Mouse (Mus musculus) kidney, embryonic 15.5 days (tissue): ENCODE data around the gene Prtn3. TPM values are rescaled to one million over a fixed set of nuclear protein-coding genes. Genes with fewer than 3 reads are reported as not detected.
A peak's percentile ranks its signal among the peaks of the same experiment; 100 is the strongest.

Experiments
- ATAC-seq: fragments of 200-750 bp; cut with Nextera tagmentation; replicated peaks from 2 replicates; pipeline ENCODE4 v1.8.0; 2017; ENCODE audit warnings: moderate TSS enrichment; ENCODE audit not compliant: low FRiP score
- H3K27ac ChIP-seq: fragments of 300-500 bp; sonication (generic); 2 replicates; pipeline ENCODE4 v1.5.1; 2015; ENCODE audit warnings: mild to moderate bottlenecking, inconsistent platforms
- H3K27me3 ChIP-seq: fragments of 300-500 bp; sonication (generic); 2 replicates; pipeline ENCODE4 v1.6.1; 2015; ENCODE audit warnings: inconsistent platforms
- H3K36me3 ChIP-seq: fragments of 300-500 bp; sonication (generic); 2 replicates; pipeline ENCODE4 v1.6.1; 2015; ENCODE audit warnings: inconsistent platforms
- H3K4me1 ChIP-seq: fragments of 300-500 bp; sonication (generic); 2 replicates; pipeline ENCODE4 v1.6.1; 2015; ENCODE audit warnings: inconsistent platforms
- H3K4me2 ChIP-seq: fragments of 300-500 bp; sonication (generic); 2 replicates; pipeline ENCODE4 v1.6.1; 2015; ENCODE audit warnings: moderate library complexity, mild to moderate bottlenecking, inconsistent platforms
- H3K4me3 ChIP-seq: fragments of 300-500 bp; sonication (generic); replicated peaks from 2 replicates; pipeline ENCODE4 v1.5.1; 2015; ENCODE audit warnings: mild to moderate bottlenecking, inconsistent platforms
- H3K9ac ChIP-seq: fragments of 300-500 bp; sonication (generic); 2 replicates; pipeline ENCODE4 v1.6.1; 2015; ENCODE audit warnings: mild to moderate bottlenecking, inconsistent platforms
- H3K9me3 ChIP-seq: fragments of 300-500 bp; sonication (generic); replicated peaks from 2 replicates; pipeline ENCODE4 v1.6.1; 2016; ENCODE audit warnings: inconsistent platforms
- WGBS: fragments of 180-500 bp; shearing (Covaris S2); methylation state at CpG from one replicate; pipeline ENCODE4 v1.1.7; 2015; ENCODE audit warnings: mixed read lengths; 5-methylcytosine and 5-hydroxymethylcytosine counted together
- polyA plus RNA-seq: library from polyadenylated mRNA; unstranded; fragments of >200 nt; fragmentation: Nextera tagmentation; extraction: Ambion mirVana; gene quantifications from 2 replicates; pipeline ENCODE4 v1.2.1, GENCODE M21; 2015

Gene Prtn3
- polyA plus RNA-seq, 1 experiment from 2014 or later: 7.4 TPM

- ATAC-seq: peak; percentile 60
- Histone ChIP-seq H3K9ac (peak within 1 kb of the TSS; percentile 92), H3K9me3 (no peaks in the 10 kb centered on the region), H3K27ac (peak within 1 kb of the TSS; percentile 98), H3K36me3 (peaks cover 14% of the 10 kb centered on the region), H3K27me3 (peaks cover 19% of the 10 kb centered on the region), H3K4me2 (peak within 1 kb of the TSS; percentile 90), H3K4me3 (peak within 1 kb of the TSS; percentile 100), H3K4me1 (peaks cover 61% of the 10 kb centered on the region)
- under 1% methylated on average over 63 of the region's 63 CpGs for WGBS
These were observed 52.4 kb downstream of the Prtn3 start, which contains the start of gene Arid3a for GRCm38 (mm10) chr10:79926491-79927323. Arid3a (plus strand) TSS chr10:79927043.

DNA sequence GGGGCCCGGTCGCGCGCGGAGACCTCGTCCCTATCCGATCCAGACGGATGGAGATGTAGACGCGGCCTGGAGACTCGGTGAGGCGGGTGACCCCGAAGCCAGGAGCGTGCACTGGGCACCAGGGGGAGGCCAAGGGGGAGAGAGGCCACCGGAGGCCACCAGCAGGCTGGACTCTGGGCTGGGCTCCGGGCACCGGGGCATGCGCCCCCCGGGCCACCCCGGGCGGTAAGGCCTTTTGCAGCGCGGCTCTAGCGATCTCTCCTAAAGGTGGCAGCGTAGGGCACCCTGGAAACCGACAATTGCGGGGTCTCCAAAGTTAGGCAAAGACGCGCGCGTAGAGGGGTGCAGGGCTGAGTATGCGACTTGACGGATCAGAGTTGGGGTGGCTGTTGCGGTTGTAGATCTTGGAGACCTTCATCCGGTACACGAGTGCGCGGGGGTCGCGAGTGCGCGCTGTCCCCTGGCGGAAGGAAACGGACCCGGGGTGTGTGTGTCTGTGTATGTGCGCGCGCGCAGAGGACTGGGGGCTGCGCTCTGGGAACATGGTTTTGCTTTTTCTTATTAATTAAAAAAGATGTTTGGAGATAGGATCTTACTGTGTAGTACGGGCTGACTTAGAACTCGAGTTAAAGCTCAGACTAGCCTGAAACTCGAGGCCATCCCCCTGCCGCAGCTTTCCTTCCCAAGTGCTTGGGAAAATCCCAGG, 53.2 kb downstream of the Prtn3 start:
- peak overlapping the region; percentile 100 for H3K4me3 ChIP-seq
- peak overlapping the region; percentile 98 for H3K27ac ChIP-seq
- peak; percentile 41 for ATAC-seq
- H3K27me3 ChIP-seq: peaks cover 12% of the 10 kb centered on the region
- peak overlapping the region; percentile 90 for H3K4me2 ChIP-seq
- peaks cover 66% of the 10 kb centered on the region for H3K4me1 ChIP-seq
- H3K36me3 ChIP-seq: peaks cover 22% of the 10 kb centered on the region
- H3K9me3 ChIP-seq: no peaks in the 10 kb centered on the region
- H3K9ac ChIP-seq: peak overlapping the region; percentile 92
- under 1% methylated on average over 54 of the region's 54 CpGs for WGBS

DNA sequence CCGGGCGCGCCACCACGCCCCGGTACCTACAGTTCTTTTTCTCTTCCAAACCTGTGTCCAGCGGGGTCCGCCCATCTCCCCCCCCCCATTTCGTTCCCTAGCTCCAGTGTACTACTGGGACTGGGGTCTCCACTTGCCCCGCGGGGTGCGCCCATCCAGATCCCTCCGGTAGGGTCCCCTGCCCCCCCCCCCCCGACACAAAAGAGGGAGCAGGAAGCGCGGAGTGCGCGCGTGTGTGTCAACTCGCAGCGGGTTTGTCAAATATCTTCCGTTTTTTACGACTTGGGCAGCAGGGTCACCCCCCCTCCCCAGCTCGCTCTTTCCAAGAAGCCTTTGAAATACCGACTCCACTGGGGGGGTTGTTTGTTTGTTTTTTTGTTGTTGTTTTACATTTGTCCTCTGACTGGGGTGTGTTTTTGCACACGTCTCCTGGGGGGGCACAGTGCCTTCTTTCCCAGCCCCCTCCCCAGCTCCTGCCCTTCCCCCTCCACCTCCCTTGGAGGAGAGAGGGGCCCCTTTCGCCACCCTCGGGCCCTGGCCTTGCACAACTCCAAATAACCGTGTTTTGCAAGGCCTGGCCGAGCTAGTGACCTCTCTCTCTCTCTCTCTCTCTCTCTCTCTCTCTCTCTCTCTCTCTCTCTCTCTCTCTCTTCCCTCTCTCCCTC, 53.9 kb downstream of the Prtn3 start:
- peak overlapping the region; percentile 90 for H3K4me2 ChIP-seq
- ATAC-seq: no peak
- peak overlapping the region; percentile 92 for H3K9ac ChIP-seq
- H3K4me1 ChIP-seq: peaks cover 73% of the 10 kb centered on the region
- WGBS: 1% methylated on average over 29 of the region's 29 CpGs
- H3K27me3 ChIP-seq: peaks cover 5% of the 10 kb centered on the region
- no peaks in the 10 kb centered on the region for H3K9me3 ChIP-seq
- peak overlapping the region; percentile 100 for H3K4me3 ChIP-seq
- H3K36me3 ChIP-seq: peaks cover 28% of the 10 kb centered on the region
- peak overlapping the region; percentile 98 for H3K27ac ChIP-seq

DNA sequence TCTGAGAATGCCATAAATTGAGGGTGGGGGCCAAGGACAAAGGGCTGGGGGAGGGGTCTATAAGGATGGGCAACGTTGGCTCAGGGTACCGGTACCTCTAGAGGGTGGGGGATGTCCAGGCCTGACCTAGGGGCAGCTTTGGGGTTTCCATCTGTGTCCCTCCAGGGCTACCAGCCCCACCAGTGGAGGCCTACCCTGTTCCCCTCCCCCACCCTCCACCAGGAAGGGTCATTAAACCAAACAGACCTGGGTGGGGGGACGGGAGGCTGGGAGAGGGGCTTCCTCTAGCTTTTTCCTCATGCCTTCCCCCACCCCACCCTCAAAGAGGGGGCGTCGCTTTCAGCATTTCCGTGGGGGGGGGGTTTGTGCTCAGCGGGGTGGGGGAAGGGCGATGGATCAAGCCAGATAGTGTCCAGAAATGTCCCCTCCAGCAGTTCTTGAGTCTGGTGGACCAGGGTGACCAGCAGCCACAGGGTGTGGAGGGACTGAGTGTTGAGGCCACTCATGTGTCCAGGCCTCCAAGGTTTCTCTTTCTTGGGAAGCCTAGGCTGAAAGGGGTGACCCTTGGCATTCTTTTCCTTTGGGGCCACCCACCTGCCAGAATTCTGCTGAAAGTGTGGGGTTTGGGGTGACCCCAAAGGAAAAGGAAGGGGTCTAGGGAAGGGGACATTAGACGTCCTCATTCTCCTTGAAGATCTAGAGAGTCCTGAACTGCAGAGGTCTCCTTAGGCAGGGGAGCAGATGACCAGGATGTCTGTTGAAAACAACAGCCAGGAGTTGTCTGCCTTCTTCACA, 54.8 kb downstream of the Prtn3 start:
- no peaks in the 10 kb centered on the region for H3K9me3 ChIP-seq
- peak overlapping the region; percentile 62 for H3K27ac ChIP-seq
- H3K27me3 ChIP-seq: no peaks in the 10 kb centered on the region
- peaks cover 78% of the 10 kb centered on the region for H3K4me1 ChIP-seq
- H3K4me3 ChIP-seq: peak overlapping the region; percentile 100
- 19% methylated on average over 8 of the region's 9 CpGs for WGBS
- H3K36me3 ChIP-seq: peaks cover 38% of the 10 kb centered on the region
- no peak for ATAC-seq
- H3K4me2 ChIP-seq: peak overlapping the region; percentile 90
- H3K9ac ChIP-seq: peak overlapping the region; percentile 38; the same call in 1 of the 2 replicates

DNA sequence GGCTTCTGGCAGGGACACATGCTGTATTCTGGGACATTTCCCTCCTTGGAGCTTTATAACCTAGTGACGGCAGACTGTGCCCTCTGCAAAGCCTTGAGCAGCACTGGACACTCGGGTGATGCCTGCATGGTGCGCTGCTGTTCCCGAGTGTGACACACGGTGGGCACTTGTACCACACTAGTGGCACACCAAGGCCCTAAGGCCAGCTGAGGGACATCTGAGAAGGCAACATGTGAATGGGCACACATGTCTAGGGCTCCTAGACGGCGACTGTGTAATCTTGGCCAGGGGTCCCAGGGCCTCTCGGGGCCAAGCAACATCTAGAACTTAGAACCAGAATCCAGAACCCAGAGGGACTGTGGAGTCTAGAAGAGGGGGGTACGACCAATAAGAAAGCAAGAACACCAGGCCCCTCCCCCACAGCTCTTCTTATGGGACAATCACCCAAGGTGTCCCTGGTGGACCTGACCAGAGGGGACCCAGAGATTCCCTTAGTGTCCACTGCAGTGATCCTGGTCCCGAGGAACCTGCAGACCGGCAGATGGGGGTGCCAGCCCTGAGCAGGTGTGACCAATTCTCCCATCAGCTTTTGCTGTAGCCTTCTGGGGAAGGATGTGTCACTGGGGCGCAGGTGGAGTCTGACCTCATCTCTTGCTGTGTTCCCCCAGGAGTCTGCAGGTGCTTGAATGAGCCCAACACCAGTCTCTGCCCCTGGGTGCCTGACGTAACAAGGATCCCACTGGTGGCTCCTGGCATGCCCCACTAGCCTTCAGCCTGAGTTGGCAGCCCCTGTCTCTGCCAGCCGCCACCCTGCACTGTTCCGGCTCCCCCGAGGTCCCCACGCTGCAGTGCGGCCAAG, 55.9 kb downstream of the Prtn3 start:
- Histone ChIP-seq H3K4me2 (peak overlapping the region; percentile 90; the same call in 1 of the 2 replicates), H3K4me1 (peaks cover 84% of the 10 kb centered on the region), H3K27ac (peak overlapping the region; percentile 62), H3K27me3 (no peaks in the 10 kb centered on the region), H3K36me3 (peaks cover 41% of the 10 kb centered on the region), H3K9me3 (no peaks in the 10 kb centered on the region), H3K4me3 (peak overlapping the region; percentile 100; the same call in 1 of the 2 replicates), H3K9ac (peak overlapping the region; percentile 8; the same call in 1 of the 2 replicates)
- WGBS: 81% methylated on average over 18 of the region's 18 CpGs
- no peak for ATAC-seq

DNA sequence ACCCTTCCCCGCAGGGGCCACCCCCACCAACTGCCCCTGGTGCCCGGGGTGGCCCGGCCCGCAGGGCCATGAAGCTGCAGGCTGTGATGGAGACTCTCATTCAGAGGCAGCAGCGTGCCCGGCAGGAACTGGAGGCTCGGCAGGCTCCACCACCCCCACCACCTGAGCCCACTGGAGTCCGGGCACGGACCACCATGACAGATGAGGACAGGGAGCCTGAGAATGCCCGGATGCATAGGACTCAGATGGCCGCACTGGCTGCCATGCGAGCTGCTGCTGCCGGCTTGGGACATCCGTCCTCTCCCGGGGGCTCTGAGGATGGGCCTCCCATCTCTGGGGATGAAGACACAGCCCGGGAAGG, 56.5 kb downstream of the Prtn3 start:
- H3K27ac ChIP-seq: 0 out of 2 replicates have a peak overlapping the region, but pooled peaks have one; percentile 18
- H3K9ac ChIP-seq: no peak overlapping the region
- 88% methylated on average over 16 of the region's 16 CpGs for WGBS
- H3K9me3 ChIP-seq: no peaks in the 10 kb centered on the region
- H3K4me1 ChIP-seq: peaks cover 84% of the 10 kb centered on the region
- peaks cover 47% of the 10 kb centered on the region for H3K36me3 ChIP-seq
- H3K4me2 ChIP-seq: no peak overlapping the region
- no peak overlapping the region for H3K4me3 ChIP-seq
- no peak for ATAC-seq
- no peaks in the 10 kb centered on the region for H3K27me3 ChIP-seq

DNA sequence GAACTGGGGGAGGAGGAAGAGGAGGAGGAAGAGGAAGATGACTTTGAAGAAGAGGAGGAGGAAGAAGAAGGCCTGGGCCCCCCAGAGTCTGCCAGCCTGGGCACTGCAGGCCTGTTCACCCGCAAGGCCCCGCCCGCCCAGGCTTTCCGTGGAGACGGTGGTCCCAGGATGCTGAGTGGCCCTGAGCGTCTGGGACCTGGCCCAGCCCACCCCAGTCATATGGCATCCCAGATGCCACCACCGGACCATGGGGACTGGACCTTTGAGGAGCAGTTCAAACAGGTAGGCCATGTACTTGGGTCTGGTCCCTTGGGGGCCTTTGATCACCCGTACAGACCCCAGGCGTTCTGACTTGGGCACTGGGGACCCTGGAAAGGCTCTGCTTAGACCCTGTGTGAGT, 57.5 kb downstream of the Prtn3 start:
- no peak overlapping the region for H3K4me2 ChIP-seq
- no peak overlapping the region for H3K27ac ChIP-seq
- no peak overlapping the region for H3K9ac ChIP-seq
- 83% methylated on average over 9 of the region's 9 CpGs for WGBS
- no peak for ATAC-seq
- H3K27me3 ChIP-seq: no peaks in the 10 kb centered on the region
- H3K4me1 ChIP-seq: peaks cover 85% of the 10 kb centered on the region
- H3K36me3 ChIP-seq: peaks cover 54% of the 10 kb centered on the region
- no peak overlapping the region for H3K4me3 ChIP-seq
- no peaks in the 10 kb centered on the region for H3K9me3 ChIP-seq

DNA sequence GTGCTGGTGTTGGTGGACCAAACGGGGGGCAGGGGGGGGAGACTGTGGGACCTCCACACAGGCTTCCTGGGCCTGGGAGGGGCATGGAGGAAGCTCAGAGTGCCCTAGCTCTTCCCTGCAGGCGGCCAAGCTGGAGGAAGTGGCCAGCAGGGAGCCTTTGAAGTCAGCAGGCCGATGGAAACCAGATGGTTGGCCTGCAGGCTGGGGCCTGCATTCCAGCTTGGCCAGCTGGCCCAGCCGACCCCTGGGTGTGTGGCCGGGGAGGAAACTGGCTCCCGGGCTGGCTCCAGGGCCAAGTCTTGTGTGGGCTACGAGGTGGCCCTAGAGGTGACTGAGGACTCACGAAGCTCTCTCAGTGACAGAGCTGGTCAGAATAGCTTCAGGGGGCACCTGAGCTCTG, 58.5 kb downstream of the Prtn3 start:
- peak overlapping the region; percentile 82 for H3K27ac ChIP-seq
- no peak overlapping the region for H3K9ac ChIP-seq
- H3K4me3 ChIP-seq: peak overlapping the region; percentile 6; the same call in 1 of the 2 replicates
- H3K4me1 ChIP-seq: peaks cover 94% of the 10 kb centered on the region
- peaks cover 55% of the 10 kb centered on the region for H3K36me3 ChIP-seq
- H3K4me2 ChIP-seq: peak overlapping the region; percentile 26
- peak; percentile 27; the same call in 1 of the 2 replicates for ATAC-seq
- H3K27me3 ChIP-seq: no peaks in the 10 kb centered on the region
- 14% methylated on average over 8 of the region's 8 CpGs for WGBS
- no peaks in the 10 kb centered on the region for H3K9me3 ChIP-seq
